12 mouse cellular contexts compared by ENCODE assay signal in genomic region chr4:95197077-95197711, GRCm38 (mm10).
DNase-seq lines count a peak whose midpoint lies in the region; ATAC-seq lines count a peak whose summit lies in the region.
"Had no signal": no experiment of that assay in that cellular context is flagged by ENCODE, and none has a peak within 500 bp of the region (broad histone marks: within the 10 kb centered on the region; RNA-seq: fewer than 3 reads in every experiment).

No protein-coding gene starts in this region.

- H3K4me1 ChIP-seq in limb, embryonic 11.5 days (ENCODE audit: control insufficient read depth, insufficient read depth, low read length) = peaks cover 5% of the 10 kb centered on the region; the same call in 1 of the 2 replicates
- no peaks in the 10 kb centered on the region for H3K4me1 ChIP-seq in neural tube, embryonic 15.5 days
- H3K4me1 ChIP-seq: neural tube, embryonic 12.5 days had no signal

- ATAC-seq in limb, embryonic 11.5 days (ENCODE audit: insufficient number of reproducible peaks, low FRiP score, low TSS enrichment, low read depth) = no peak
- ATAC-seq in neural tube, embryonic 15.5 days (ENCODE audit: low FRiP score) = no peak

- no peak overlapping the region for H3K27ac ChIP-seq in limb, embryonic 11.5 days (replicated peaks; ENCODE audit: low read depth, low read length)
- H3K27ac ChIP-seq in neural tube, embryonic 15.5 days (replicated peaks) = no peak overlapping the region
- H3K27ac ChIP-seq: hindbrain, embryonic 12.5 days; neural tube, embryonic 12.5 days had no signal

- no peak overlapping the region for H3K4me3 ChIP-seq in limb, embryonic 11.5 days (ENCODE audit: low read depth, low read length)
- no peak overlapping the region for H3K4me3 ChIP-seq in neural tube, embryonic 15.5 days (replicated peaks)
- H3K4me3 ChIP-seq: hindbrain, embryonic 12.5 days; neural tube, embryonic 12.5 days had no signal

- no peak overlapping the region for H3K4me2 ChIP-seq in limb, embryonic 11.5 days (ENCODE audit: low read depth, severe bottlenecking)
- H3K4me2 ChIP-seq in neural tube, embryonic 15.5 days = no peak overlapping the region
- H3K4me2 ChIP-seq: hindbrain, embryonic 12.5 days; liver, embryonic 11.5 days; neural tube, embryonic 12.5 days had no signal

- WGBS in limb, embryonic 11.5 days = 40% methylated on average over 7 of the region's 7 CpGs
- WGBS in neural tube, embryonic 15.5 days = 59% methylated on average over 7 of the region's 7 CpGs

- peak; percentile 10 to 41 for DNase-seq in layer of hippocampus, adult 18-20 months (ENCODE audit: low spot score in 2 of 2)
- no peak for DNase-seq in layer of hippocampus, adult 9-10 months (ENCODE audit: low spot score)
- peak; percentile 12 for DNase-seq in thymus, postnatal 14 days
- no peak for DNase-seq in thymus, postnatal 10 days (ENCODE audit: low spot score in 2 of 2)
- DNase-seq in limb, embryonic 11.5 days (ENCODE audit: low spot score) = peak; percentile 28
- DNase-seq in urinary bladder, postnatal 10 days (ENCODE audit: low spot score) = no peak
- DNase-seq: cerebellum, adult 11 months; kidney, postnatal 4 days had no signal

- no peaks in the 10 kb centered on the region for H3K27me3 ChIP-seq in limb, embryonic 11.5 days (ENCODE audit: control insufficient read depth, insufficient read depth, low read length)
- no peaks in the 10 kb centered on the region for H3K27me3 ChIP-seq in neural tube, embryonic 15.5 days (replicated peaks)
- H3K27me3 ChIP-seq: hindbrain, embryonic 12.5 days; neural tube, embryonic 12.5 days had no signal

- H3K9ac ChIP-seq in limb, embryonic 11.5 days (ENCODE audit: low read length) = no peak overlapping the region
- no peak overlapping the region for H3K9ac ChIP-seq in neural tube, embryonic 15.5 days (replicated peaks)
- H3K9ac ChIP-seq: hindbrain, embryonic 12.5 days; neural tube, embryonic 12.5 days had no signal

- H3K36me3 ChIP-seq in limb, embryonic 11.5 days (ENCODE audit: control insufficient read depth, insufficient read depth, low read length) = no peaks in the 10 kb centered on the region
- no peaks in the 10 kb centered on the region for H3K36me3 ChIP-seq in neural tube, embryonic 15.5 days
- H3K36me3 ChIP-seq: hindbrain, embryonic 12.5 days; neural tube, embryonic 12.5 days had no signal

- H3K9me3 ChIP-seq in limb, embryonic 11.5 days (ENCODE audit: control insufficient read depth, low read length) = no peaks in the 10 kb centered on the region
- H3K9me3 ChIP-seq in neural tube, embryonic 15.5 days (replicated peaks) = no peaks in the 10 kb centered on the region
- H3K9me3 ChIP-seq: hindbrain, embryonic 12.5 days; neural tube, embryonic 12.5 days had no signal

Comparison
In these comparisons a context has a peak if more than half of its experiments do, and no peak if none do; other contexts are left out.
1. DNase-seq: peak in layer of hippocampus, adult 18-20 months (2 of 2), thymus, postnatal 14 days (single experiment) and limb, embryonic 11.5 days (single experiment); none in layer of hippocampus, adult 9-10 months (single experiment), thymus, postnatal 10 days (0 of 2) and urinary bladder, postnatal 10 days (single experiment).